Mouse (Mus musculus): ENCODE results near the gene Dmxl2.

DNA sequence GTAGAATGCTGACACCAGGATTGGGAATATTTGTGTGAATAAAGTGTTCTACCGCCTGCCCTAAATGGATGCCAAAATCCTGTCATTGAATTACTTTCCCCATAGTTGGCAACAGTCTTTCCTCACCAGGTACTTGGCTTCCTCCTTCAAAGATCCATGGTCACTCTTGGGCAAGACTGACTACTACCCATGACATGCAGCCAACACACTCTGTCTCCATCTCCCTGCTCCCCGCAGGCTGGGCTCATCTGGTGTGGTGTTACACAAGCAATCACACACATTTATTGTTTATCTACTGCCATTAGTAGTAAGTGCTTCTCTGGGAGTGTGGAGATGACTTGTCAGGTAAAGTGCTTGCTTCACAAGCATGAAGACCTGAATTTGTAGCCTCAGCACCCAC lies 31.5 kb upstream of the Dmxl2 start:
- TF ChIP-seq CTCF (IDR thresholded peaks at IDR 0.05; ENCODE audit: low read depth) (no peak), EP300 (IDR thresholded peaks at IDR 0.05; ENCODE audit: low read depth) (no peak)

All from heart, postnatal 0 days (tissue).